Mouse (Mus musculus) ZHBTc4 (cell line): Measurements from ENCODE around the gene Rnf141.
A peak's percentile ranks its signal among the peaks of the same experiment; 100 is the strongest.

Experiments used
- DNase-seq: peaks from one replicate; pipeline ENCODE4 v3.0.0-alpha.2; 2011; ENCODE audit warnings: low read depth, low spot score

The Rnf141 gene

DNA sequence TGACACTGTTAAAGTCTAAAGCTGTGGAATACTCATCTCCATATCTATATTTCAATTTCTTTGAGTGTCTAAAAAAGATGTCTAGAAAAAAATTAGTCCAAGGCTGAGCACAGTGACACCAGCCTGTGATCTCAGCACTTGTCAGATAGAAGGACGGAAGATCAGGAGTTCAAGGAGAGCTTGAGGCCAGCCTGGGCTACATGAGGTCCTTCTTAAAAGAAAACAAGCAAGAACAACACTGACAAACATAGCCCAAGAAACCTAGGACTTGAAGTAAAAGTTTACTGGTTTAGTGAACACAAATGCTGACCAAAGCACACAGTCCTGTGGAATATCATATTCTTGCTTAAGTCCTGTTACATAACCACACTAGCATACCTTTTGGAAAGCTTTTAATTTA lies 10.2 kb downstream of the Rnf141 start:
- no peak for DNase-seq

- DNase-seq, result no peak
These were observed 11.2 kb downstream of the Rnf141 start for GRCm38 (mm10) chr7:110833024-110833423.

- no peak for DNase-seq
These were observed 20.0 kb downstream of the Rnf141 start for GRCm38 (mm10) chr7:110823995-110824953.

- DNase-seq, result no peak
These were observed 20.7 kb downstream of the Rnf141 start for GRCm38 (mm10) chr7:110823593-110823992.

GRCm38 (mm10) chr7:110823076-110823475 lies 21.2 kb downstream of the Rnf141 start:
- no peak for DNase-seq

DNA sequence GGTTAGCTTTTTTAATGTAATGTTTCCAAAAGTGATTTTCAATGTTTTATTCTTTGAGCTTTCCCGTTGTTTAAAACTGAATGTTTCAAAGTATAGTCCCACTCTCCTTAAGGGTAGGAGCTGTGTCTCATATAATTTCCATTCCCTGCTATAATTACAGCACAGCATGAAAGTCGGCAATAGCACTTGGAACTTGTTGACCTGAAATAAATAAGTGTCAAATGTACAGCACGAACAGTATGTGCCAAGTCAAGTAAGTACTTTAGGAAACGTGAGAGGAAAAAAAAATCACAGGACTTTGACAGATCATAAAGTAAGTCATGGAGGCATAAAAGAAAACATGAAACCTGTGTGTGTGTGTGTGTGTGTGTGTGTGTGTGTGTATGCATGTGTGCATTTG lies 22.2 kb downstream of the Rnf141 start:
- no peak for DNase-seq

GRCm38 (mm10) chr7:110821653-110822052 lies 22.6 kb downstream of the Rnf141 start:
- DNase-seq, result no peak

- no peak for DNase-seq
These were observed 23.2 kb downstream of the Rnf141 start for GRCm38 (mm10) chr7:110821068-110821467.

GRCm38 (mm10) chr7:110818787-110819350 lies 25.4 kb downstream of the Rnf141 start:
- DNase-seq, result no peak

- no peak for DNase-seq
These were observed 26.1 kb downstream of the Rnf141 start for GRCm38 (mm10) chr7:110818206-110818605.

- peak; percentile 70 for DNase-seq
These were observed 28.2 kb downstream of the Rnf141 start for GRCm38 (mm10) chr7:110816037-110816436.

- no peak for DNase-seq
These were observed 30.3 kb downstream of the Rnf141 start for GRCm38 (mm10) chr7:110813983-110814382.

GRCm38 (mm10) chr7:110811529-110811928 lies 32.7 kb downstream of the Rnf141 start:
- no peak for DNase-seq

- no peak for DNase-seq
These were observed 33.3 kb downstream of the Rnf141 start for GRCm38 (mm10) chr7:110810995-110811394.

DNA sequence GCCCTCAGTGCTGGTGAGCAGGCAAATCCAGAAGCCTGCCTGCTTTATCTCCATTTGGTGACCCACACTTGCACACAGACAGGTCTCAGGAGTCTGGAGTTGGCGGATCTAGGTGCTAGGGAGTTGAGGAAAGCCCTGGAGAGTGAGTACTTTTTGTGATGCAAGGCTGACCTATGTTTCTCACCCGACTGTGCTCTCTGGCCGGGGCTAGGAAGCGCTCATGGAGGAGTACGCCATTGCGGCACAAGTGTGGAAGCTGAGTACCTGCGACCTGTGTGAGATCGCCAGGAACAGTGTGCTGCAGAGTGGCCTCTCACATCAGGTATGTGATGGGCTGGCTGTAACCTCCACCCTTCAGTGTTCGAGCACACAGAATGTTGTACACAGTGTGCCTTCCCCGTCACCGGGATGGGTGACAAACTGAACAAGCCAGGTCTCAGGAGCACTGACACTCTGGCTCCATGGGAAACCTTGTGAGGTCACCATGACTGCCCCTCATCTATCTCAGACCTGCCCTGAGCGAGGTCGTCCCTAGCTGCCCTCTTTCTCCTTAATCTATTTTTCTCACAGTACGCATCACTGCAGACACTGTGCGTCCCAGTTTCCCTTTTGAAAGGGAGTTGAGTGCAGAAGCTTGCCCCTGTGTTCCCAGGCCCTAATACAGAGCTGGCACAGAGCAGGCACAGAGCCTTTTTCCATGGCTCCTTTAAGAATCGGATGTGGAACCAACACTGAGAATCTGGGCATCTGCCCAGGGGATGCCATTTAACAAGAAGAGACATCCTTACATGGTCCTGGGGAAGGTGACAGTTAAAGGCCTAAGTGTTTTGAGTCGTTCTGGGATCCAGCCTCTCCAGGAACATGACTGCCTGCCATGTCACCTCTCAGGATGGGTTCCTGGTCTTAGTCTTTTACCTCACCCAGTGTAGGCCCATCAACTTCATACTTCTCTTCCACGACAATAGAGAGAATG lies 34.4 kb downstream of the Rnf141 start:
- DNase-seq, result peak; percentile 8

DNA sequence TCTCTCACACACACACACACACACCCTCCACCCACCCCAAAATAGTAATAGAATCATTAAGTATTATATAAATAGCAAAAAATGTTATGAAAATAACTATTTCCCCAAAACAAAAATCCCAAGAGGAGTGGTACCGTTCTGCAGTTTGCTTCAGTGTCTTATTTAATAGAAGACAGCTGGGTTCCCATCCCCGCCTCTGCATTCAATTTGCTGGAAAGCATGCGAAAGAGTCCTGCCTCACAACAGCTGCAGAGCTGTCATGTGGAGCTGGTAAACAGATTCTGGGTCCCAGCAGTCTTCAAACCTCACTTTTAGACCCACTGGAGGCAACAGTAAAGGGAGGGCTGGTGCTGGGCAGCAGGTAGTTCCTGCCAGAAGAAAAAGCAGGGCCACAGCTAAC lies 35.3 kb downstream of the Rnf141 start:
- no peak for DNase-seq

DNA sequence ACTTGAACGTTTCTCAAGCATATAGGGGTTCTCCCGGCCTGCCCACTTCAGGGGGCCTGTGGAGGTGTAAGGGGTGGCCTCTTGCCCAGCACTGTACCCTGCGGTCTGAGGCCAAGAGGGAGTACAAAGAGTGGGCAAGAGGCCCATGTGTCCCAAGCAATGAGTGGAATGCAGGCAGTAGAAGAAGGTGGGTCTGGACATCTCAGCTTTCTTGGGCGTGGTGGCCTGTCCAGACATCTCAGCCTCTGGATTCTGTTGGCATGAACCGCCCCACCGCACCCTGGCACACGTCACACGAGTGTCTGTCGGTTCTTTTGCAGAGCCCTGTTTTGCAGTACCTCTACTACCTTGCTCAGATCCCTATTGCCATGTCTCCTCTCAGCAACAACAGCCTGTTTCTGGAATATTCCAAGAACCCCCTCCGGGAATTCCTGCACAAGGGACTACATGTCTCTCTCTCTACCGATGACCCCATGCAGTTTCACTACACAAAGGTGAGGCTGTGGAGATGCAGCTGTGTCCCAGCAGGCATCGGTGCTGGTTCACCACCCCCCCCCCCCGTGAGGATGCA lies 36.7 kb downstream of the Rnf141 start:
- no peak for DNase-seq

- no peak for DNase-seq
These were observed 40.0 kb downstream of the Rnf141 start for GRCm38 (mm10) chr7:110804266-110804665.

- no peak for DNase-seq
These were observed 41.1 kb downstream of the Rnf141 start for GRCm38 (mm10) chr7:110803131-110803530.

DNA sequence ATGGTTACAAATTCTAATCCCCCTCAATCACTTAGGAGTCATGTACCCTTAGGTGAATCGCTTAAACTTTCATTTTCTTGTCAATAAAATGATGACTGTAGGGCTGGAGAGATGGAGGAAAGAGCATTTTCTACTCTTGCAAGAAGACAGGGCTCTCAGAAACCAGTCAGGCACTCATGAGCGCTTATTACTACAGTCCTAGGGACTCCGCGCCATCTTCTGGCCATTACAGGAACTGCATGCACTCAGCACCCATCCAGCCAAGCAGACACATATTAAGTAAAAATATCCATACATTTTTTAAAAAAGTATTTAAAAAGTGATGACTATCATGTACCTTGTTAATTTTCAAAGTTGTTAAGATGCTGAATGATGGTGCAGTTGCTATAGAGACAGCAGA lies 43.2 kb downstream of the Rnf141 start:
- peak; percentile 81 for DNase-seq

DNA sequence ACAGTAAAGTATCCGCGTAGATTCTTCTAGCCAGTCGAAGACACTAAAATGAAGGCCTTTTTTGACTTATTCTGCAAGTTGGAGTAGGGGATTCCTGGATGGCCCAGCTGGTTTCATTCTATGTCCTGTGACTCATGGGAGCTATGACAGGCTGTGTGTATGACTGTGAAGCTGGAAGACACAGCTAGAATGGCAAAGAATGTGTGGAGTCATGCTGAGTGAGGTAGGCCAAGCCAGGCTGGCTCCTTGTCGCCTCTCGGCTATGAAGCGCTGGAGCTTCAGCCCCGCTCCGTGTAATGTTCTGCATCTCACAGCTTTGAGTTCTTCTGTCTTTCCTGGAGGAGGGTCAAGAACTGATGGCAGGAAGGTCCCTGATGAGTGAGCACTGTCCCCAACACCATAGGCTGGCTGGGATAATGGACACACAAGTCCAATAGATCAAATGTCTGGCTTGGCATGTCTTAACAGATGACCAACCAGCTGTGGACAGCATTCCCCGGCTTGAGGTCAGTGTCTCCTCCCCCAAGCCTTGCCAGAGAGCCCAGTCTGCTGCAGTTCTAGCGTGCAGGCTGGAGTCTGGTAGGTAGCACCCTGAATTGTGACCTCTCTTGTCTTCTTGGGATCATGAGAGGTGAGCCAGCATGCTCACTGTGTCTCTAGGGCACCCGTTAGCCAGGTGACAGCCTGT lies 46.4 kb downstream of the Rnf141 start:
- no peak for DNase-seq
